Mouse (Mus musculus): ENCODE measurements around the gene Nat10.

- no peak for TF ChIP-seq POLR2A (IDR thresholded peaks at IDR 0.05; ENCODE audit: borderline replicate concordance, control insufficient read depth, low read depth, low read length)
- TF ChIP-seq CTCF (IDR thresholded peaks at IDR 0.05; ENCODE audit: control insufficient read depth, insufficient read depth, low read length) = no peak
Measured at GRCm38 (mm10) chr2:103760421-103760820, 649 bp downstream of the Nat10 start.

All from bone marrow, adult 2 months (tissue).